Mouse (Mus musculus) embryonic facial prominence, embryonic 10.5 days (tissue): ENCODE results near the gene Tmem163. TPM values are rescaled to one million over a fixed set of nuclear protein-coding genes. Genes with fewer than 3 reads are reported as not detected.

Source experiments
- DNase-seq: peaks from one replicate; pipeline ENCODE4 v3.0.0-alpha.2; 2017; ENCODE audit warnings: low spot score
- H3K27ac ChIP-seq: fragments of 300-500 bp; sonication (generic); replicated peaks from 2 replicates; pipeline ENCODE4 v1.5.1; 2016; ENCODE audit warnings: mild to moderate bottlenecking
- H3K27me3 ChIP-seq: fragments of 300-500 bp; sonication (generic); replicated peaks from 2 replicates; pipeline ENCODE4 v1.6.1; 2016; ENCODE audit warnings: low read depth, mild to moderate bottlenecking; ENCODE audit not compliant: poor library complexity, severe bottlenecking
- H3K36me3 ChIP-seq: fragments of 300-500 bp; sonication (generic); replicated peaks from 2 replicates; pipeline ENCODE4 v1.6.1; 2016; ENCODE audit warnings: mild to moderate bottlenecking, moderate library complexity
- H3K4me1 ChIP-seq: fragments of 300-500 bp; sonication (generic); 2 replicates; pipeline ENCODE4 v1.6.1; 2016
- H3K4me3 ChIP-seq: fragments of 300-500 bp; sonication (generic); 2 replicates; pipeline ENCODE4 v1.5.1; 2016; ENCODE audit warnings: mild to moderate bottlenecking, moderate library complexity
- H3K9me3 ChIP-seq: fragments of 300-500 bp; sonication (generic); 2 replicates; pipeline ENCODE4 v1.6.1; 2016; ENCODE audit warnings: mild to moderate bottlenecking
- WGBS: fragments of 180-500 bp; shearing (Covaris S2); methylation state at CpG from one replicate; pipeline ENCODE4 v1.1.7; 2016; 5-methylcytosine and 5-hydroxymethylcytosine counted together
- polyA plus RNA-seq: library from polyadenylated mRNA; unstranded; fragments of >200 nt; fragmentation: Nextera tagmentation; extraction: Ambion mirVana; gene quantifications from 2 replicates; pipeline ENCODE4 v1.2.1, GENCODE M21; 2016

Tmem163 gene
- polyA plus RNA-seq, 1 experiment from 2014 or later, result 4.2 TPM

DNA sequence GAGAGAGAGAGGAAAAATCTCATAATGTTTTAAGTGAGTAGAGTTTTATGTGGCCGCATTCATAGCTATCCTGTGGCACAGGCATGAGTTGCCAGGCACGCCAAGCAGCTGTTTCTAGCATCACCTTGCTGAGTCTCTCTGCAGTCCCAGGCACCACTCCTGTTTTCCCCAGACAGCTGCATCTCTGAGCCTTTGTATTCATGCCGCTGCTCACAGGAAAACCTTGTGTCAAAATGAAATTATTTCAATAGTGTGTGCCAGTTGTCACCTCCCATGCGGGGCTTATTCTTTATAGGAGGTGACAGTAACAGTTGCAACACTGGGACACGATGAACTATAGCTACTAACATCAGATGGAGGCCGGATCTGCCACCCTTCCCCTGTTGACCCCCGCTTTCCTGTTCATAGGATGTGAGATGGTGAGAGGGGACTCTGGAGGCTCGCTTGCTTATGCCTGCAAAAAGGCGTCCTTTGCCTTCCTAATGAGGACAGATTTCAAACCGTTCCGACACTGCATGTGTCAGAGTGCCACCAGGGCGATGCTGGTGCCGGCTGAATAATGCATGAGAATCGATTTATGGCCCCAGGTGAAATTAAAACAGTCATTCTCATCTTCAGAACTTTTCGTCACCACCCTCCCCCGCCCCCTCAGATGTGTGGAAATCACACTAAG lies 171.1 kb downstream of the Tmem163 start:
- H3K4me3 ChIP-seq, result no peak overlapping the region
- no peak overlapping the region for H3K27ac ChIP-seq
- H3K4me1 ChIP-seq, result 0 out of 2 replicates have a peak, but pooled peaks cover 2% of the 10 kb centered on the region
- H3K36me3 ChIP-seq, result no peaks in the 10 kb centered on the region
- no peaks in the 10 kb centered on the region for H3K27me3 ChIP-seq
- WGBS, result 85% methylated on average over 16 of the region's 16 CpGs
- H3K9me3 ChIP-seq, result no peaks in the 10 kb centered on the region
- no peak for DNase-seq

DNA sequence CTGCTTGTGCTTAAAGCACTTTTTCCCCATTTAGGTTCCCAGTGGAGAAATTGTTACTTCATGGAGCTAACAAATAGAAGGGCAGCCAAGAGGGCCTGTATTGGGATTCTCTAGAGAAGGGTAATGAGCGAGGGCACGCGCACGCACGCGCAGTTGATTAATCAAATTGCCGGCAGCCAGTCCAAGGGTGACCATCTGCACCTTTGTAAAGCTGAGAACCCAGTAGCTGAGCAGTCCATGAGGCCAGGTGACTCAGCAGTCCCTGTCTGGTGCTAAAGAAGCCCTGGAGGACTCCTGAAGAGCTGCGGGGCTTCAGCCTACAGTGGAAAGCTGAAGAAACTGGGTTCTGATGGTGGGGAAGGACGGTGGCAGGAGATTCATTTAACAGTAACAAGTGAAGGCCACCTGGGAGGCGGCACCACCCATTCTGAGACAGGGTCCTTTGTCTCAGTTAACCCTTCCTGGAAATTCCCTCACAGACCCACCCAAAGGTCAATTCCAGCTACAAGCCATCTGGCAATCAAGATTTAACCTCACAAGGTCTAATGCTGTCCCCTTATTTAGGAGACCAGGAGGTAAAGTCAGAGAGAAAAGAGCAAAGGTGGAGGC lies 172.2 kb downstream of the Tmem163 start:
- Histone ChIP-seq H3K4me3 (no peak overlapping the region), H3K27me3 (no peaks in the 10 kb centered on the region), H3K4me1 (0 out of 2 replicates have a peak, but pooled peaks cover 2% of the 10 kb centered on the region), H3K9me3 (no peaks in the 10 kb centered on the region), H3K36me3 (no peaks in the 10 kb centered on the region), H3K27ac (no peak overlapping the region)
- 82% methylated on average over 10 of the region's 10 CpGs for WGBS
- no peak for DNase-seq

DNA sequence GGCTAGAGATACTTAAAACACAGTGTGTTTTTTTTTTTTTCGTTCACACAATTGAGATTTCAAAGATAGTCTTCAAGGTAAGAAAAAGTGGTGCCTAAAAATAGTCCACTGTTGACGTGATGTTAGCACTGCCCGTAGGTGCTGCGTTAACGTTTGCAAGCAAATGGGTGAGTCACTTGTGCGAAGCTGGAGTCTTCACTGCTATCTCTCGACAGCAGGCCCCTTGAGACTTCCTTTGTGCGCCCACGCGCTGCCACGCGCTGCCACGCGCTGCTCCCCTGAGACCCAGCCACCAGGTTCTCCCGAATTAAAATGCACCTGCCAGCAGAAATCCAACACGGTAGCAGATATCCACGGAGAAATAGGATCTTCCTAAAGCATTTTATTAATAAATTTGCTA lies 178.6 kb downstream of the Tmem163 start:
- no peaks in the 10 kb centered on the region for H3K27me3 ChIP-seq
- no peak overlapping the region for H3K4me3 ChIP-seq
- H3K27ac ChIP-seq, result no peak overlapping the region
- no peaks in the 10 kb centered on the region for H3K9me3 ChIP-seq
- H3K4me1 ChIP-seq, result no peaks in the 10 kb centered on the region
- DNase-seq, result no peak
- H3K36me3 ChIP-seq, result no peaks in the 10 kb centered on the region
- WGBS, result 84% methylated on average over 17 of the region's 17 CpGs

DNA sequence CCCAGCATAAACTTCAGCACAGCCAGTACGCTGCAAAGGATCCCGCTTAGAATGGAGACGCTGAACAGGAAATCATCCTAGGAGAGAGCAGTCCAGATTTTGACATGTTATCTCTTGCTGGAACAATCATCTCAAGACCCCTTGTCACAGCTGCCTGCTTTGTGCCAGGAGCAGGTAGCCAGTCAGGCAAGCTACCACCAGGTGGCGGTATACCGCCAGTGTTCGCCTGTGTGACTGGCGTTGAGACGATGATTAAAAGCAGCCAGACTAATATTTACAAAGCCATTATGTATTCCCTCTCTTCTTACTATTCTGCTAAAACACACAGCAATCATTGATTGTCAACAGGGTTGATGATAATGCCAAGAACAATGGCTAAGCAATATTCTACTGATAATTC lies 179.1 kb downstream of the Tmem163 start:
- no peaks in the 10 kb centered on the region for H3K9me3 ChIP-seq
- WGBS, result 8% methylated on average over 8 of the region's 8 CpGs
- H3K27me3 ChIP-seq, result no peaks in the 10 kb centered on the region
- H3K27ac ChIP-seq, result no peak overlapping the region
- no peak overlapping the region for H3K4me3 ChIP-seq
- DNase-seq, result peak; percentile 83
- H3K36me3 ChIP-seq, result no peaks in the 10 kb centered on the region
- H3K4me1 ChIP-seq, result no peaks in the 10 kb centered on the region

DNA sequence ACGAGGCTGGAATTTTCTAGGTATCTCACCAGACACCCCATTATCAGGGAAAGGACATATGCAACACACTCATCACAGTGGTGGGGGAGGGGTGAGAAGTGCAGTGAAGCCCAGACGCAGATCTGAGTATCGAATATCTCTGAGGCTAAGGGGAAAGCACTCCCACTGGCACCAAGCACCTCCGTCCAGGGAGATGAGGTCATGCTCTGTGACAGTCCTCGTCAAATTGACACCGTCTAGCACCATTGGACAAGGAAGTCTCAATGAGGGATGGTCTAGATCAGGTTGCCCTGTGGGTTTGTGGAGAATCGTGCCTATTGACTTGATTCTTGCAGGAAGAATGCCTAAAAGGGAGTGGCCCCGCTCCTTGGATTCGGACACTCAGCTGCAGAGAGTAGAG lies 180.6 kb downstream of the Tmem163 start:
- DNase-seq, result no peak
- H3K9me3 ChIP-seq, result 0 out of 2 replicates have a peak, but pooled peaks cover under 1% of the 10 kb centered on the region
- no peak overlapping the region for H3K4me3 ChIP-seq
- H3K27ac ChIP-seq, result no peak overlapping the region
- H3K4me1 ChIP-seq, result no peaks in the 10 kb centered on the region
- 62% methylated on average over 9 of the region's 9 CpGs for WGBS
- H3K27me3 ChIP-seq, result no peaks in the 10 kb centered on the region
- no peaks in the 10 kb centered on the region for H3K36me3 ChIP-seq

DNA sequence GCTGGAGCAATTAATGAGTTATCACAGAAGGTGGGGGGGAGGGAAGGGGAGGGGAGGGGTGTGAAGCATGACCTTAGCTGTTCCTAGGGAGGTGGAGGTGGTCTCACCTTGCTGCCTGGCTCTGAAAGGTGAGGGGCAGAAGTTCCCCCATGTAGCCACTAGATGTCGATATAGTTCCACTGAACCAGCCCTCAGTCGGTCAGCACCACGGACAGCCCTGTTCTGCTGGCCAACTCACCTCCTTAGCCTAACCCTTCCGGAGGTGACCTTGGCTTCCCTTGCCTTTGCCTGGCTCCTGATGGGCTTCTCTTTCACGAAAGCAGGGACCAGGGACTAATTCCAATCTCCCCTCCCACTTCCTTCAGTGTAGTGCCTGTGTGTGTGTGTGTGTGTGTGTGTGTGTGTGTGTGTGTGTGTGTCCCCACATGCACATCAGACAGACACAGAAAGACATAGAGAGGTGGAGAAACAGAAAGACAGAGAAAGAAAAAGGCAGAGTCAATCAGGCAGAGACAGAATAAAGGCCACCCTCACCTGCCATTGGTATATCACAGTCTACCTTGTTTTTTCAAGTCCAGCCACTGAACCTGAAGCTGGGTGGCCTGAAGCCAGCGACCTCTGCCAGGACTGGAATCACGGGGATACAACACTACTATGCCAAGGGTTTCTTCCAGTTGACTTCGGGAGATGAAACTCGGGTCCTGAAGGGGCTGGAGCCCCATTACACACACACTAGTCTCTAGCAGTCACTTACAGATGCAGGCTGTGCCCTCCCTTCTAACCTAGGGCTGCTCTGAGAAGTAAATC lies 182.4 kb downstream of the Tmem163 start:
- H3K4me3 ChIP-seq, result no peak overlapping the region
- DNase-seq, result peak; percentile 76
- no peaks in the 10 kb centered on the region for H3K27me3 ChIP-seq
- H3K9me3 ChIP-seq, result 0 out of 2 replicates have a peak, but pooled peaks cover 4% of the 10 kb centered on the region
- no peak overlapping the region for H3K27ac ChIP-seq
- H3K36me3 ChIP-seq, result no peaks in the 10 kb centered on the region
- 34% methylated on average over 9 of the region's 9 CpGs for WGBS
- no peaks in the 10 kb centered on the region for H3K4me1 ChIP-seq

DNA sequence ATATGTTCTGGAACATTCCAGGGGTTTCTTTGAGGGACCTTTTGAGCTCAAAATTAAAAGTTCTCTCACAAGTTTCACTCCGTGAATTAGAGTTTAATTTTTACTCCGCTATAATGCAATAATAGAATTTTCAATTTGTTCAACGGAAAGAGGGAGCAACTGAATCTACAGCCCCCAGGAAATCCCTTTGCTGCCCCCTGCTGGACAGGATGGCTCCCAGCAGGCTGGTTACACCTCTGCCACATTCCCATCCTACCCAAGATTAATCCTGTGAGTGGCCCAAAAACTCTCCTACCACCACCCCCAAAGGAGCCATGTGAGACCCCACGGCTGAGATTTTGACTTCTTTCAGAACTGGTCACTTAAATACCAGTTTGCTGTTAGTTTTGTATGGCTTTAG lies 192.2 kb downstream of the Tmem163 start:
- WGBS, result 81% methylated on average over 4 of the region's 4 CpGs
- DNase-seq, result peak; percentile 47

DNA sequence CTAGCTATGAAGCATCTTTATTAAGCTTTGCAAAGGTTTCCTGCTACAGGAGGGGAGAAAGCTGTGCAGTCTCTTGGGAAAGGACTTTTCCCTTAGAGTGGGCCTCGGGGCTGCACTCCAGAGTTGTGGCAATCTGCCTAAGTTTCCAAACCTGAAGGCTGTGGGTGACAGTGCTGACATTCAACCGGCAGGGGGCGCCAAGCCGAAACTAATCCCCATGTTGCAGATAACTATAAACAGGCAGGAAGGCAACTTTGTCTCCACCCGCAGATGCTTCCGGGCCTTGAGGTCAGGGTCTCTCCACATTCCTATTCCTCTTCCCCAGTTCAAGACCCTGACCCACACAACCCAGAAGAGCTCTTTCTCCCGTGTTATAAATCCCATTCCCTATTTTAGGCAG lies 194.5 kb downstream of the Tmem163 start:
- Histone ChIP-seq H3K4me1 (no peaks in the 10 kb centered on the region), H3K27me3 (no peaks in the 10 kb centered on the region), H3K27ac (no peak overlapping the region), H3K4me3 (no peak overlapping the region), H3K36me3 (peaks cover 22% of the 10 kb centered on the region), H3K9me3 (no peaks in the 10 kb centered on the region)
- peak; percentile 73 for DNase-seq
- WGBS, result 46% methylated on average over 7 of the region's 7 CpGs

More for the DNA sequence above, 192.2 kb downstream of the Tmem163 start:
- Histone ChIP-seq H3K27ac (no peak overlapping the region), H3K9me3 (no peaks in the 10 kb centered on the region), H3K27me3 (no peaks in the 10 kb centered on the region), H3K4me3 (no peak overlapping the region), H3K4me1 (no peaks in the 10 kb centered on the region), H3K36me3 (peaks cover 14% of the 10 kb centered on the region)

DNA sequence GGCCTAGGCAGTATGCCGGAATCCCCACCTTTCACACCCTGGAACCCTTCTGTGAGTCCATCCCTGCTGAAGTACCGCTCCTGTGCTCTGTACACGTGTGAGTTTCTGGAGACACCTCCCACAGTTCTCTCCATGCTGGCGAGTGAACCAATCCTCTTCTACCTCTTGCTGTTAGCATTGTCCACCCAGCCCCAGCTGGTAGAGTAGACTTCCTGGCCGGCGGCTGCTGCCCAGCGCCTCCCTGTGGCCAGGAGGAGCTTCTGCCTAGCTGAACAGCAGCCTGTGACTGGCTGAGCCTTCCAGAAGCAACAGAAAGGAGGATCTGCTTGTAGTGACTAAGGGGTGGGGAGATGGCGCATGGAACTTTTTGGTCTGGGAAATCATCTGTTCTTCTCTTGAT lies 195.2 kb downstream of the Tmem163 start:
- Histone ChIP-seq H3K9me3 (no peaks in the 10 kb centered on the region), H3K27me3 (no peaks in the 10 kb centered on the region), H3K27ac (no peak overlapping the region), H3K4me3 (no peak overlapping the region), H3K4me1 (no peaks in the 10 kb centered on the region), H3K36me3 (peaks cover 22% of the 10 kb centered on the region)
- WGBS, result 92% methylated on average over 8 of the region's 8 CpGs
- DNase-seq, result no peak

DNA sequence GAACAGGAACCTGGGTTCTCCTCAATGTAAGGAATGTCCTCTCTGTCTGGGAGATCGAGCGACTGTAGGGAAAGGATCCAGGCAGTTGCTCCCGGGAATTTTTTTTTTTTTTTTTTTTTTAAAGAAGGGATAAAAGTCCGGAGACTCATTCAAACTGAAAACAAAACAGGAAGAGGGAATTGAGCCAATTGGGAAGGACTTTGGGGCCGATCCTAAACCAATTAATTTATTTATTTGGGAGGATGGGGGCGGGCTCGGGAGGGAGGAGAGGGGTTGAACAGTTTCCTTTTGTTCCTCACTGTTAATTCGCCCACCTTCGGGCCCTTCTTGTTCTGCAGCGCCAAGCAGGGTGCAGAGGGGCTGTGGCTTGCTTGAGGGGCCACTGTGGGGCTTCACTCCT lies 196.4 kb downstream of the Tmem163 start:
- Histone ChIP-seq H3K36me3 (peaks cover 23% of the 10 kb centered on the region), H3K27ac (no peak overlapping the region), H3K27me3 (no peaks in the 10 kb centered on the region), H3K4me1 (no peaks in the 10 kb centered on the region), H3K9me3 (no peaks in the 10 kb centered on the region), H3K4me3 (no peak overlapping the region)
- no peak for DNase-seq
- WGBS, result 73% methylated on average over 10 of the region's 10 CpGs

DNA sequence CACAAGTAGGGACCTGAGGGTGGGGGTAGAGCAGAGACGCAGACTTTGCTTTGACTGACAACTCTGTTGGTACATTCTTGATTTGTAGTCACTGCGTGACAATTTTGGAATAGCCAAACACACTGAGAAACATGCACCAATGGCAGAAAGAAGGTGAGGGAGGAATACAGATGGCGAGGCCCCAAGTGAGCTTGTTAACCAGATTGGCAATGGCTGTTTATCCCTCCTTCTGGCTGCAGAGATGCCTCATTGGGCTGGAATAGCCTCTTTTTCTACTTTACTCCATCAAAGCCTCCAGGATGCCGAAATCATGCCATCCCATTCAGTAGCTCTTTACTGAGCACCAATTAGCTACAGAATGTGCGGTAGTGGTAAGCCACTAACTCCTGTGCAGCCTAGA lies 203.6 kb downstream of the Tmem163 start:
- no peaks in the 10 kb centered on the region for H3K4me1 ChIP-seq
- no peaks in the 10 kb centered on the region for H3K27me3 ChIP-seq
- H3K9me3 ChIP-seq, result no peaks in the 10 kb centered on the region
- H3K36me3 ChIP-seq, result peaks cover 36% of the 10 kb centered on the region
- H3K27ac ChIP-seq, result no peak overlapping the region
- H3K4me3 ChIP-seq, result no peak overlapping the region
- DNase-seq, result no peak
- 96% methylated on average over 5 of the region's 5 CpGs for WGBS

DNA sequence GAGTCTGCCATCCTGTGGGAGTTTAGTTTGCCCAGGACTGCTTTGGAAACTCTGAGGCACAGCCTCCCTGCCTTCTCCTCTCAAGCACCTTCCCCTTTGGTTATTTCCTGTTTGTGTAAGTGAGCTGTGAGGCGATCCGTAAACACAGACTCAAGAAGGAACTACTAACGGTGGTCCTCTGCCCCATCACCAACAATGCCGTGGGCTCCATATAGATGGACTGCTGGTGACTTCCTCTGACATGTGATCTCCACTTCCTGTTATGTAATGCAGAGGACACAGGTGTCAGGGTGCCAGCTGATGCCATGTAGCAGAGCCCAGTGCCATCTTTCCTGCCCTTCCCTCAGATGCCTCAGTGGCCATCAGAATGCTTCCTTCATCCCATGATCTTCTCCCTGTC lies 209.2 kb downstream of the Tmem163 start:
- H3K27ac ChIP-seq, result no peak overlapping the region
- H3K36me3 ChIP-seq, result peaks cover 17% of the 10 kb centered on the region; the same call in 1 of the 2 replicates
- 81% methylated on average over 4 of the region's 4 CpGs for WGBS
- H3K4me1 ChIP-seq, result no peaks in the 10 kb centered on the region
- H3K4me3 ChIP-seq, result no peak overlapping the region
- H3K9me3 ChIP-seq, result no peaks in the 10 kb centered on the region
- no peaks in the 10 kb centered on the region for H3K27me3 ChIP-seq
- no peak for DNase-seq
